Mouse (Mus musculus): ENCODE measurements at regions not wholly inside any gene's neighbourhood (a gene's known extent, or its start where the extent isn't known, plus 50 kb on each side); places are given as distances from the start of the nearest gene placed in this dataset.

- in situ Hi-C loops (cut with MboI, MseI) = no loop called here
These were observed 205.7 kb upstream of the Hhip start for GRCm38 (mm10) chr8:80263468-80263945.

- in situ Hi-C loops (cut with MboI, MseI) = no loop called here
These were observed 205.1 kb upstream of the Hhip start for GRCm38 (mm10) chr8:80262911-80263310.

DNA sequence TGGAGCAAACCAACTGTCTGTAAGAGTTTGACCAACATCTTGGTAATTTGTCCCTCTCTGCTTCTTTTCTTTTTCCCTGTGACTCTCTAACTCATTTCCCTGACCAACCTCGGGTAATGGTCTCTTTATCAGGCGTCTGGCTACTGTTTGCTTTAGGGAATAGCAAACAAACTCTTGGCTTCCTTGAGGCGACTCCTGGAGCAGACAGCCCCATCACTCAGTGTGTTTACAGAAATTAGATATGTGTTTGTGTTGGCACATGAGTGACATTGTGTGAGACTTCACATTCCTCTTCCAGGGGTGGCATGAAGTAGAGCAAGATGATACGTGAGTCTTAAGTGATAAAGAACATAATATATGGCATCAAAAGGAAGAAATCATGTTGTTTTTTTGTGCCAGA, 195.7 kb upstream of the Hhip start:
- in situ Hi-C loops (cut with MboI, MseI) = no loop called here

DNA sequence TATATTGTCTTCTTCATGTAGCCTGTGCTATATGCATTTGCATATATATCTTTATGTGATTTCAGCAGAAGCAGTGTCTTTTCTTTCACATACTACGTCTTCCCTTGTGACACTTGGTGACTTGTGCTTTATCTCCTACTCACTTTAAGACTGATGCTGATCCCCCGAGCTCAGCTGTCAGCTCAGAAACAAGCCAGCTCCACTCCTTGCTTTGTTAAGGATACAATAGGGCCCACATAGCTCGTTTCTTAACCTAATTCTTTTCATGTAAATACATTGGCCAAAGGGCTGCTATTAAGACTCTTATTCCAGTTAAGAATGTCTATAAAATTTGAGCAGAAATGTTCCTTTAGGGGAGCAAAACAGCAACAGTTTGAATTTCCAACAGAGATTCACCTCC, 193.8 kb upstream of the Hhip start:
- in situ Hi-C loops (cut with MboI, MseI) = no loop called here

GRCm38 (mm10) chr8:80250305-80251161, 192.7 kb upstream of the Hhip start:
- in situ Hi-C loops (cut with MboI, MseI) = no loop called here

DNA sequence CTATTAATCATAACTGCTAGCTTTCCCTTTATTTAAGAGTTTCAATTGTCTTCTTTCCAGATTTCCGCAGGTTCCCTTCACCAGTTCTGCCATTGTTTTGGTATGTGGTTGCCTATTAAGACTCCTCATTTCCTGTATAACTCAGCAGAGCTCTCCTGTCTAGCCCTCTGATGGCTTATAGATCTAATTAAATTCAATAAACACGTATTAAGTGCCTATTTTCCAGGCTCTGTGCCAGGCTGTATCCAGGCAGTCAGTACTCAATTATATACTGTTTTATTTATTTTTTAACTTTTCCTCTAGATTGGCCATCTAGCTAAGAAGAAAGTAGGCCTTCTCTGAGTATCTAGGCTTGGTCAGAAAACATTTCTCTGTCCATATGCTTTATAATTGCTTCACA, 192.0 kb upstream of the Hhip start:
- in situ Hi-C loops (cut with MboI, MseI) = loop anchor here in 1 of 2 experiments (10.0 kb wide), 1 partner anchor 1005 kb away; the partner anchor contains the start of gene 1700011L22Rik

DNA sequence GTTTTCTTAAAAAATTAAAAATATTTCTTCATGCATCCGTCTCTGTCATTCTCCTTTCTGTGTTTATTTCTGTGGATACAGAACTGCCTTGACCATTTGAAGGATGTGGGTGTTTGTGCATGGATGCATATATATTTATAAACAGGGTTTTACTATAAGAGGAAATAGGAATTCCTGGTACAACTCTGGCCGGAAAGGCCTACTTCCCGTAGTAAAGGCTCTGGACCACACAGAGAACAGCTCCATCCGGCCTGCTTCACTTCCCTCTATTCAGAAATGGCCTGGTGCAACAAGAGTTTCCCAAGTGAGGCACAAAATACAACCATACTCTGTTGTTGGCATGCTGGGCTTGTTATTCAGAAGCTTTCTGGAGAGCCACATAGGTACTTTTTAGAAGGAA, 182.1 kb upstream of the Hhip start:
- in situ Hi-C loops (cut with MboI, MseI) = loop anchor here (10.0 kb wide), 2 partner anchors 995 to 1275 kb away; partner anchors contain the start of gene 1700011L22Rik (in 1 of the 2)

DNA sequence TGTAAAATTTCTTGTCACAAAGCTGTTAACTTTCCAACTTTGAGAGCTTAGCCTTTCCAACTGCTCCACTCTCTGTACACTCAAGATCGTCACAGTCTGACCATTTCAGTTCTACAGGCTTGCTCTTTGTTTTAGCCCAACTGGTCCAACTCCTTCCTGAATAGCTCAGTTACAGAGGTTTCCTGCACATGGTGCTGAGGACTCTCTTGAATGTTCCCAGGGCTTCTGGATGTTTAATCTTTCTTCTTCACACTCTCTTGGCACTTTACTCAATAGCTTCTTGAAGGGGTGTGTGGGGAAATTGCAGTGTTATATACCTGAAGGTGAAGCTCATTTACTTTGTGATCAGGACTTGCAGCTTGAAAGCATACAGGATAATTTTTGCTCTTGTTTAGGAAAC, 152.6 kb upstream of the Hhip start:
- in situ Hi-C loops (cut with MboI, MseI) = no loop called here

DNA sequence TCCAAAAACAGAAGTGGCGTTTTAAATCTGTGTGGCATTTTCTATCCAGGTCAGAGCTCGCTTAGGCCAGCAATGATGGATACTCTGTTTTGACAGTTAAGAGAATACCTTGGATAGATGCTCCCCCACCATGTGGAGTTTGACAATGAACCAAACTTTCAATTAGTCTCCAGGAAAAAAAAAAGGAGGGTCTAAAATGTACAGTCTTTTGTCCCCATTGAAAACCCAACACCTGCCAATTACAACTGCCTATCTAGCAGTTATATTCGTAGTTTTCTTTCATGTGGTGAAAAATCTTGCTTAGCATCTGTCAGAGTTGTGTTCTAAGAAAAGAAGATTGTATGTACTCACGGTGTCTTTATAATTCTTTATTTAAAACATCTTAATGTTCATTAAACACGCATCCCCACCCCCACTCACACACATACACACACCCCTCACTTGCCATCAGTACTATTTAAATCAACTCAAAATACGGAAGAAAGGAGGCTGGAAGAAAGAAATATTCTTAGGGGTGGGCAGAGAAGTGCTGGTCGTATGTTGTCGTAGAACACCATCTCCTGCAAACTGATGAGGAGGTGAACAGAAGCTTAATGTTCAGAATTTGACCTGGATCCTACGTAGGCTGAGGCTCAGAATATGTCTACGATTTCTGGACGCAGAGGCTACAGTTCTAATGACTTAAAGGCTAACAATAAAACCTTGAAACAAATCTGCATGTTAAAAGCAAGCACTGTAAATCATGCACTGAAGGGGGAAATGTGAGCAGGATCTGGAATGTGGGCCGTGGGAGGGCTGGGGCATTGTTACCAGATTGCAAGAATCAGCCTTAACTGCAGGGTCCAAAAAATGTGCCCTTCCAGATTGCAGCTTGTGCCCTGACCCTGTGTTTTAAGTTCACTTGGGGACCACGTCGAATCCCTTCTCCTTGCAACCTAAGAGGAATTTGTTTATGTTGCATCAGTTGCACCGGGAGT, 147.2 kb upstream of the Hhip start:
- in situ Hi-C loops (cut with MboI, MseI) = no loop called here

- in situ Hi-C loops (cut with MboI, MseI) = no loop called here
These were observed 146.2 kb upstream of the Hhip start for GRCm38 (mm10) chr8:80203769-80204677.

- in situ Hi-C loops (cut with MboI, MseI) = no loop called here
These were observed 139.9 kb upstream of the Hhip start for GRCm38 (mm10) chr8:80197680-80198079.

- in situ Hi-C loops (cut with MboI, MseI) = no loop called here
These were observed 132.7 kb upstream of the Hhip start for GRCm38 (mm10) chr8:80190510-80190908.

- in situ Hi-C loops (cut with MboI, MseI) = no loop called here
These were observed 132.1 kb upstream of the Hhip start for GRCm38 (mm10) chr8:80189797-80190509.

GRCm38 (mm10) chr8:80185286-80185685, 127.5 kb upstream of the Hhip start:
- in situ Hi-C loops (cut with MboI, MseI) = no loop called here

GRCm38 (mm10) chr8:80168688-80169087, 110.9 kb upstream of the Hhip start:
- in situ Hi-C loops (cut with MboI, MseI) = no loop called here

DNA sequence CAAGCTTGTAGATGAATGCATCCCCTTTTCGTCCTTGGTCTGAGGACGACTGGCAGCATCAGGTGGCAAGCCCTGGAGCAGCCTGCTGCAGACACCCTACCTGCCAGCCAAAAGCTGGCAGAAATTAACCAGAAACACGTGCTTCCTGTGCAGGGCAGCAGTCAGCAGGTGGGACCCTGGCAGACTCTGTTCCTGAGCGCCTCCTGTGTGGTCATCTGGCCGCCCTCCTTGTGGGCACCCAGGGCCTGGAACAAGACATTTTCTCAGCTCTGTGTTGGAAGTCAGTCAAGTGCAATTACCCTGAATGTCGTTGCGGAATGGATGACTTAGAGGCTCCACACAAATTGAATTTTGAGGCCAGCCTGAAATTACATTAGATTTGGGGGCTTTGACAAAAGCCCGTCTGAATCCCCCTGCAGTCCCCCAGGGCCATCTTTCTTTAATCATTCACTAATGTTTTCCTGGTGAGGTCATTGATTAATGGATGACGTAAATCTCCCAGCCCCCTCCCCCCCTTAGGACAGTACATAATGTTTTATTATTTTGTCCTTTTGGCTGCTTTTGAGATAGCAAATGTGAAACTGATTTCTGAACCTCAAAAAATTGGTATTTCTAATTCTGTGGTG, 91.8 kb upstream of the Hhip start:
- in situ Hi-C loops (cut with MboI, MseI) = no loop called here

GRCm38 (mm10) chr8:80147929-80148328, 90.1 kb upstream of the Hhip start:
- in situ Hi-C loops (cut with MboI, MseI) = no loop called here

GRCm38 (mm10) chr8:80138481-80138880, 80.7 kb upstream of the Hhip start:
- in situ Hi-C loops (cut with MboI, MseI) = no loop called here

DNA sequence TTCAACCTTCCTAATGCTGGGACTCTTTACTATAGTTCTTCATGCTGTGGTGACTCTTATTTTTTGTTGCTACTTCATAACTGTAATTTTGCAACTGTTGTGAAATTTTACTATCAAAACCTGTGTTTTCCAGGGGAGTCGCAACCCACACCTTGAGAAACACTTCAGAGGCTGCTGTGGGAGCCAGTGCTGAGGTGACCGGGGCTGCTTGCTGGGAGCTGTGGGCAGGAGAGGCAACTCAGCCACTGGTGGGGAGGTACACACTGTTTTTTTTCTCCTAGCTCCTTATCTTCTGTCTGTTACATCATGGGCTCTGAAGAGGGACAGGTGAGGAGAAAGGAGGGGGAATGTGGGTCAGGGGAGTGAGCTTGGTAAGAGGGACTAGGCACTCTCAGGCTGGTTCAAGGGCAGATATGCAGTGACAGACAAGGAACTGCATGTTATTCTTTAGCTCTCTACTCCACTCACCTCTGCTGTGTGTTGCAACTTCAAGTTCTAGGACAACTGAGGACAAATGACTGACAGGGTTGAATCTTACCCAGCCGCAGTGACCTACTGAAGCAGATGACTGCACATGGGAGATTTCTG, 62.7 kb upstream of the Hhip start:
- in situ Hi-C loops (cut with MboI, MseI) = loop anchor here in 1 of 2 experiments (10.0 kb wide), 1 partner anchor 1204 kb away; no protein-coding TSS in a partner anchor
